Mouse (Mus musculus) liver, embryonic 14.5 days (tissue): ENCODE measurements at regions not wholly inside any gene's neighbourhood (a gene's known extent, or its start where the extent isn't known, plus 50 kb on each side); places are given as distances from the start of the nearest gene placed in this dataset.

Source experiments
- CTCF ChIP-seq: IDR thresholded peaks from 2 replicates; pipeline ENCODE4 v1.5.1; 2016; ENCODE audit warnings: antibody characterized with exemption, low read depth, control low read depth
- EP300 ChIP-seq: IDR thresholded peaks from 2 replicates; pipeline ENCODE4 v1.6.1; 2016; ENCODE audit warnings: antibody characterized with exemption, low read depth

GRCm38 (mm10) chr4:64961796-64962195, 162.2 kb upstream of the Pappa start:
- TF ChIP-seq CTCF (no peak), EP300 (no peak)
